Mouse (Mus musculus) lung, postnatal 14 days (tissue): ENCODE measurements around the gene Vwc2.

Experiments used
- DNase-seq: peaks from one replicate; pipeline ENCODE4 v3.0.0; 2021

Gene Vwc2

DNA sequence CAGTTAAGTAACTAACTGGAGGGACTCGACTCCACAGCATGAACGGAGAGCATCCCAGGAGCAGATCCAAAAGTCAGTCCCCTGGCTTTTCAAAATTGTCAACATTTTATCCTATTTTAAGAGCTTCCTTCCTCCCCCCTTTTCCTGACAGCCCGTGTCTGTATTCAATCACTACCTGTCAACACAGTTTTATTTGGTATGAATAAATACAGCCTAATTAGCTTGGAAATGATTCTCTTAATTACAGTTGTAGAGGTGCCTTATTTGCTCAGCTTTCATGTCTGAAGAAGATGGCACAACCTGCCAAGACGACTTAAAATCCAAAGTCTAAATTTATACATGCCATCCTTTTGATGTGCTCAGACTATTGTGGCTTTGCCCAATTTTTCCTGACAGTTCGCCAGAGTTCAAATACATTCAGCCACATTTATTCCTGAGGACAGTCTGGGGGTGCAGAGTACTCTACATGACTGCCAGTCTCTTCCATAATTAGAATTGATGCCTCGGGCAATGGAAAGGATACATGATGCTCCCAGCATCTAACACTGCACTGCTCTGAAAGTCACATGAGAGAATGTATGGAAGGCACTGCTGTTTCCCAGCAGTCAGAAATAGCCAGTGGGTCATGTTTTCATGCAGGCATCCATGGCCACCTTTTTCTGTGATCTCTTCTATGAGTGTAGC, 128.8 kb downstream of the Vwc2 start:
- no peak for DNase-seq

DNA sequence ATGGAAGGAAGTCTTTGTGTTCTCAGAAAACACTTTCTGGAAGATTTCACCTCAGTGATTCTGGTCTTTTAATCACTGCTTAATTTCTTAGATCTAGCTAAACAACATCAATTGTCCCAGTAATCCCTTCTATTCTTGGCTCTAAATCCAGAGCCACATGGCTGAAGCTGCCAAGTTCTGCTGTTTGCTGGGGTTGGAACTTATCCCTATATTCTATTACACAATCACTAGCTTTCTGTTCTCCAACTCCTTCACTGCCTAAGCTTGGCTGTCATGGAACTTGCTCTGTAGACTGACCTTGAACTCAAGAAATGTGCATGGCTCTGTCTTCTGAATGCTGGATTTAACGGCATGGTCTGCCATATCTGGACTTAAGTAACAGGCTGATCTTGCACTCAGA, 143.3 kb downstream of the Vwc2 start:
- DNase-seq, result no peak

DNA sequence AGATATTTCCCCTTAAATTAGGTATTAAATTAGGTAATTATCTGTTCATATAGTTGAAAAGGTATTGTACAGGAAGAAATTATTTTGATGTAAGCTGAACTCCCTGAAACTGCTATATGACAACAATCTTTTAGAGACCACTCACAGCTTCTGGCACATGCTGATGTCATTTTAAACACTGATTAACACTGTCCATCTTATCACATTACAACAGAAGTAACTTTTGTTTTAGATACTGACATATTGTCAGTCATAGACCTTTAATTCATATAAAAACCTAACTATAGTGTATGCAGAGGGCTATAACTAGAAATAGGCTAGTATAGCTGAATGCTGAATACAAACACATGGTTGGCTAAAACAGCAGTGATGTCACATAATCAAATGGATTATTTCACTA, 166.1 kb downstream of the Vwc2 start:
- no peak for DNase-seq

GRCm38 (mm10) chr11:11283512-11283911, 169.5 kb downstream of the Vwc2 start:
- no peak for DNase-seq
